Mouse (Mus musculus) Patski (cell line): ENCODE measurements at regions not wholly inside any gene's neighbourhood (a gene's known extent, or its start where the extent isn't known, plus 50 kb on each side); places are given as distances from the start of the nearest gene placed in this dataset.

Source experiments
- ATAC-seq: fragments of 100-300 bp; one replicate; pipeline ENCODE4 v1.8.0; 2021
- CTCF ChIA-PET: fragments of 350-600 bp; sonication (Branson Sonifier 250); formaldehyde crosslinking; loops from one replicate; lab custom pipeline; 2022; ENCODE audit warnings: inconsistent platforms; lab: Charles Lee
- POLR2A ChIA-PET: fragments of 350-600 bp; sonication (Branson Sonifier 250); formaldehyde crosslinking; loops from one replicate; lab custom pipeline; 2022; ENCODE audit warnings: antibody characterized with exemption, inconsistent platforms; lab: Charles Lee
- DNase-seq: peaks from one replicate; pipeline ENCODE4 v3.0.0-alpha.2; 2011; ENCODE audit warnings: low read depth, low spot score
- H3K27me3 ChIP-seq: fragments of 371-371 bp; one replicate; pipeline ENCODE4 v1.5.1; 2021
- CTCF ChIP-seq: fragments of 100-300 bp; IDR thresholded peaks from one replicate; pipeline ENCODE4 v1.5.1; 2021
- in situ Hi-C: fragments of 300-500 bp; cut with MboI; formaldehyde crosslinking; loops from 3 replicates; pipeline ENCODE4 v1.11.1; 2018; ENCODE audit warnings: low pct_unique_long_range_greater_than_20kb, mixed read lengths

DNA sequence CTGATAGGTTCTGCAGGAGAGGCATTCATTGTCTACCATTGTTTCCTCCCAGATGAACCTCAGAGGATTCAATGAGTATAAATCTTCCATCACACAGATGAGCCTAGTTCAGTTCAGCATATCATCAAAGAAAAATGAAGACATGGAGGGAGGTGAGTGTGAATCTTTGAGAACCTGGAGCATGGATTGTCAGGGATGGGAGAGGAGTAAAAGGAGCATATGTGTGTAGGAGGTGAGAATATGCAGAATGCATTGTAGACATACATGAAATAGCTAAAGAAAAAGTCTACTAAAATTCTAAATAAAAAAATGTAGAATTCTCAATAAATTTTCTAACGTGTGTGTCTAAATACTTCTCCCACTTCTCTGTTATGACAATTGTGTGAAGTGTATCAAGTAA, 284.8 kb upstream of the Kif2b start:
- ChIA-PET POLR2A (no interaction called here), CTCF (no interaction called here)
- ATAC-seq (no peak), DNase-seq (no peak)
- H3K27me3 ChIP-seq: no peaks in the 10 kb centered on the region
- in situ Hi-C loops: no loop called here
- no peak for TF ChIP-seq CTCF

DNA sequence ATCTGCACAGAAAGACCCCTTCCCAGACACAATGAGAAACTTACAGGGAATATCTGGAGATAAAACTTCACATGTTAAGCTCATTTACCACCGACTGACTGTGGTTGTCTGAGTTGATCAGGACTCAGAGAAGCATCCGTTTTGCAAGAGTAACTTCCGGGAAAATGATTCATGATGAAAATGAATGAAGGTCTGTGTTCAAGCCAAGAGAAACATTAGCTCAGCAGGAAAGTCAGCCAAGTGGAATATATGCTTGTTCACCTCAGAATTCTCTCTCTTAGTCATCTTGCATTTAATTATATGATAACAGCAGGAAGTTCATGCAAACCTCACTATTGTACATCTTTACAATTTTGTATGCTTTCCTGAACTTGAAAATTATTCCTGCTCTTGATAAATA, 279.1 kb upstream of the Kif2b start:
- peak; percentile 79 for DNase-seq
- in situ Hi-C loops: no loop called here
- POLR2A ChIA-PET: no interaction called here

DNA sequence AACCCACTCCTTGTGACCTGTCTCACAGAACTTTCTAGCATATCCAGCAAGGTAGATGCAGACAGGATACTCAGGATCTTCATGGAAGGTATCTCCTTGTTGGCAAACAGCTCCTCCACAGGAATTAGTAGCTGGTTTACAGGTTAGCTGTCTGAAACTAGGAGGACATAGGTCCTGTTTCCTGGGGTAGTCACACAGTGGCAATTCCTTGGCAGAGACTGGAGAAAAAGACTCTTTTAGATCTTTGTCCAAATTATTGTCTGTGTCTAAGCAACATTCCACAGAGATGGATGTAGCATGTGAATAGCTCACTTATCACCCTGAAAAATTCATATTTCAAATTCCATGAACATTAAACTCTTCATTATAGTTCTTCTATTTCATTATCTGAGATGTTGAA, 253.8 kb upstream of the Kif2b start:
- no peak for DNase-seq
- no peak for TF ChIP-seq CTCF
- ATAC-seq: peak; percentile 65
- POLR2A ChIA-PET: no interaction called here
- in situ Hi-C loops: no loop called here
- CTCF ChIA-PET: interaction anchor here (0.9 kb wide), 1 partner anchor 73 kb away, joined by 3 read pairs; no protein-coding TSS in a partner anchor
- H3K27me3 ChIP-seq: no peaks in the 10 kb centered on the region

More for the DNA sequence above, 279.1 kb upstream of the Kif2b start:
- CTCF ChIA-PET: no interaction called here
- H3K27me3 ChIP-seq: no peaks in the 10 kb centered on the region
- ATAC-seq: peak; percentile 99
- TF ChIP-seq CTCF: no peak

DNA sequence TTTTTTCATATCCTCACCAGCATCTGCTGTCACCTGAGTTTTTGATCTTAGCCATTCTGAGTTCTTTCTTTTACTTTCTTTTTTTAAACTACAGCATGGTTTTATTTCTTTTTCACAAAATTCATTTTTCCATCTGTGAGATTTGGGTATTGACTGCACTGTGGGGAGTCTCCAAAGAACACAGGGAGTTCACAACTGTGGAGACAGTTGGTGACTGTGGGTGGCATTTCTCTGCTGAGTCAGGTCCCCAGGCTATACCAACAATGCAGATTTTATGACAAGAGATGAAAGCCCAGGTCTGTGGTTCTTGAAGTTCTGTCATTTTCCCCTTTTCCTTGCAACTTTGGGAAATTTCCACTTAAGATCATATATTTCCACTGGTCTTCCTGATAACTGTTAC, 243.5 kb upstream of the Kif2b start:
- in situ Hi-C loops: no loop called here
- CTCF ChIA-PET: no interaction called here
- H3K27me3 ChIP-seq: no peaks in the 10 kb centered on the region
- no peak for TF ChIP-seq CTCF
- DNase-seq: no peak
- POLR2A ChIA-PET: no interaction called here
- ATAC-seq: no peak
